Mouse (Mus musculus) liver (tissue): Measurements from ENCODE around the gene Gramd1b.

Experiments
- DNase-seq: peaks from one replicate; pipeline ENCODE4 v3.0.0-alpha.2; 2020; ENCODE audit warnings: mixed read lengths

The Gramd1b gene

DNA sequence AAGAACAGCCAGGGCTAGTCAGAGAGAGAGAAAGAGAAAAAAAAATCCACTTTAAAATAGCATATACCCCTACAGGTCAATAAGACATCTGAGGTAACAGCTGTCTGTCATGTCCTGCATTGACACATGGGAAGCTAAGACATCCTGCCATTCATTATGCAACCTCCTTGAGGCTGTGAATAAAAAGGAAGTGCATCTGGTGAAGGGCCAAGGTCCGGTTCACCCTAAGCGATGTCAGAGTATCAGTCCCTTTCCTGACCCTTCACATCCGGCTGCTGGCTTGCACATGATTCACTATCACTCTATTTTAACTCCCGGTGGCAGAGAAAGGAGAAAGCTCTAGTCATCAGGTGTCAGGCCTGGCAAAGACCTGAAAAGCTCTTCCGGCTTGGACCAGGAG, 73.7 kb downstream of the Gramd1b start:
- no peak for DNase-seq

DNA sequence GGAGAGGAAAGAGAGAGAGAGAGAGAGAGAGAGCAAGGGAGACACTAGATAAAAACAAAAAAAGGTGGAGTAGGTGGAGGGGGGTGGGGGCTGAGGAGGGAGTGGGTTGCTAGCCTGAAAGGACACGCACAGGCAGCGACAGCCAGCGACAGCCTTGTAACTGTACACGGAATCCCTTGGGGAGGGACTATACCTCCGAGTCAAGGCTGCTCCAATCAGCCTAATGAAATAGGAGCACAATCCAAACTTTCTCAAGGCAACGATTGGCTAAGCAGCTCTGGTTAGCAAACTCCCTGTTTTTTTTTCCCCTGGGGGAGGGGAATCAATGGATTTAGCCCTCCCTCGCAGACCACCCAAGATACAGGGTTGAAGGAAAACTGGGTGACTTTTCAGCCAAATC, 75.0 kb downstream of the Gramd1b start:
- peak; percentile 21 for DNase-seq

- DNase-seq, result peak; percentile 48
Observed at GRCm38 (mm10) chr9:40455336-40456185, 75.6 kb downstream of the Gramd1b start.

GRCm38 (mm10) chr9:40455020-40455335, 76.2 kb downstream of the Gramd1b start:
- DNase-seq, result no peak

DNA sequence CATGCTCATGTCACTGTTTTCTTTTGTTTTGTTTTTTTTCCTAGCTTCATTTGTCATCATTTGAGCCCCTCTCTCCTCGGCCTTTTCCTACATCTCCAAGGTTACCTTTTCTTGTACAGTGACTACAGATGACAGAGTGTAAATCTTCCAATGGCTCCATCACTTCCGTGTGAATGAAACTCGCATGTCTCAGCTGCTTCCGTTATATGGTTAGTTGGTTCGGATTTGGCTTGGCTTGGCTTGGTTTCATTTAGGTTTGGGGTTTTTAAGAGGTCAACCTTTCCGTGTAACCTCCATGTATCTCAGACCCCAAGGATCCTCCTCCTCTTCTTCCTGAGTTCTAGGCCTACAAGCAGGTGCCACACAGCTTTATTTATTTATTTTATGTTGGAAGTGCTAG, 77.3 kb downstream of the Gramd1b start:
- no peak for DNase-seq

- DNase-seq, result no peak
Observed at GRCm38 (mm10) chr9:40452208-40452607, 79.0 kb downstream of the Gramd1b start.

GRCm38 (mm10) chr9:40450776-40451175, 80.4 kb downstream of the Gramd1b start:
- DNase-seq, result no peak

GRCm38 (mm10) chr9:40450417-40450714, 80.8 kb downstream of the Gramd1b start:
- DNase-seq, result no peak

DNA sequence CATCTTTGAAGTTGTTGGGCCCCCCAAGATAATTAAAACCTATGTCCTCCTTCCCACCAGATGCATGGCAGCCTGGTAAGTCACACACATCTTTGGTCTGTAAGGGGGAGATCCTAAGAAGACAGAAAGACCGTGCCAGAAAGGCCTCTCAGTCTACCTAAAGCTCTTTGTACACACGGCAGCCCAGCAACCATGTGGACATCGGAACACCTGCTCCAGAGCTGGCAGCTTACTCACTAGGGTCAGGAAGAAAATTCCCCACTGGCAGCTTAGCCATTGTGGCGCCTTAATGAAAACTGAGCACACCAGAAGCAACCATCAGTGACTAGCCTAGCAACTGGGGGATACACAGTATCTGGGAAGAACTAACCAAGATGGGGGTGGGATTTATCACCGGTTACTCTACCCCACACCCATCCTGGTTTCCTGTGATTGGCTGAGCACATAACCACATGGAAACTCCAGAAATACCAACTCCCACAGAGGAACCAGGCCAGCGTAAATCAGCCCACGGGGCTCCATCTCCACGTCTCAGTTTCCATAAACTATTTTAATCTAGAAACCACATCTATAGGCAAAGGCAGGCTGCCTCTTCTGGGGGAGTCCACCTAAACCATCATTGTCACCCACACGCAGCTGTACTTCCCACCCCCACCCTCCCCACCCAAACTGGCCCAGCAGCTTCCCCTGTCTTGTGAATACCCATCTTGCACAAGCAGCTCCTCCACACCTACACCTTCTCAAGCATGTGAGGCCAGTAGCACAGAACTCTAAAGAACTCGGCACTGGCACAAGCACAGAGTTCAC, 81.4 kb downstream of the Gramd1b start:
- DNase-seq, result no peak

GRCm38 (mm10) chr9:40448646-40449243, 82.4 kb downstream of the Gramd1b start:
- no peak for DNase-seq

DNA sequence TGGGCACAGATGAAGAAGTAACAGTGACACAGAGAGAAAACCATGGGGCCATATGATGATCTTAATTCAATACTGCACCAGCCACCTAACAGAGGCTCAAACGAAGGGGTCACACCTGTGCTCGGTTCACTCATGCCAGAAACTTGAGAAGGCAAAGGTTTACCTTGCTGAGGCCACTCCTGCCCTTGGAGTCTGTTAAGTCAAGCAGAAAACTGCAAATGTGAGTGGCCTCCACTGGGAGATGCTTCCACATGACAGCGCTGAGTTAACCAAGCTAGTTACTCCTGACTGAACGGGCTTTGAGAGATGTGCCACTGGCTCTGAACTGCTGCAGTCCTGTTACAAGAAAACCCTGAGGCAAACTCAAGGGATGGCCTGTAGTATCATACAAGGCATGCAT, 83.9 kb downstream of the Gramd1b start:
- DNase-seq, result no peak

GRCm38 (mm10) chr9:40444961-40445360, 86.2 kb downstream of the Gramd1b start:
- no peak for DNase-seq

DNA sequence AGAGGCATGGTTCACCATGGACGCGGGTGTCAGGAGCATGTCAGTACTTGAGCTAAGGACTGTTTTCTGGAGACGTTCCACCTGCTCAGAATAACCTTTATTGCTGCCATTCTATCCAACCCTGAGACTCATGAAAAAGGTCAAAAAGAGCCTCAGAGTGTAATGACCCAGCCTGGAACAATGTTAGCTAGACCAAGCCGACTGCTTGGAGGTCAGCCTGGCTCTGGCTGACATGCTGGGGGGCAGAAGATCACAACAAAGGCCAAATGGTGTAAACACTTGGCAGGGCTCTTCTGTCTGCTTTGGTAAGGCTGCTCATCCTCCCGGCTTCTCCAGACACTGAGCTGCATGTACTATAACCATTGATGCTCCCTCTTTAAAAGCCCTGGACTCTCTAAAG, 88.4 kb downstream of the Gramd1b start:
- DNase-seq, result no peak

DNA sequence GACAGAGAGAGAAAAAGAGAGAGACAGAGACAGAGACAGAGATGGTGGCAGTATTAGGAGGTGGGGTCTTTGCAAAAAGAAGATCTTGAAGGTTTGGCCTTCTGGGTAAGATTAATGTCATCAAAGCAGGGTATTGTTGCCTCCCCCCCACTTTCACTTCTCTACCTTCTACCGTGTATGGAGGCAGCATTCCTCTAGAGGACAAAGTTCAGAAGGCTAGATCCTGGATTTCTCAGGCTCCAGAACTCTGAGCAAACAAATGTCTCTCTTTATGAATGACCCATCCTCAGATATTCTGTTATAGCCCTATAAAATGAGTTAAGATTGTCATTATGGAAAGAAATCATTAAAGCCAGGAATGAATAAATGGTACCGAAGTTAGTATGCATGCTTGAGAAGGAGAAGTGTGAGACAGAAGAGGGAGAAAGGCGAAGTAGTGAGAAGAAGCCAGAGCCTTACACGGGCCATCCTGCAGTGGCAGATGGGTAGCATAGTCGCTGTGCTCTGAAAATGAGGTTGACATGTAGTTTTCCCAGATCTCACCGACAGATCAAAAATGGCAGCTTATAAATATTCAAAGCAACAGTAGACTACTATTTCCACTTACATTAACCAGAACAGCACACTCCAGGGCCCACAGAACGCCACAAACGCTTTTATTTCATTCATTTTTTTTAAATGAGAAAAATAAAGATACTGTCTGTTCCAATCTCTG, 91.1 kb downstream of the Gramd1b start:
- DNase-seq, result no peak

DNA sequence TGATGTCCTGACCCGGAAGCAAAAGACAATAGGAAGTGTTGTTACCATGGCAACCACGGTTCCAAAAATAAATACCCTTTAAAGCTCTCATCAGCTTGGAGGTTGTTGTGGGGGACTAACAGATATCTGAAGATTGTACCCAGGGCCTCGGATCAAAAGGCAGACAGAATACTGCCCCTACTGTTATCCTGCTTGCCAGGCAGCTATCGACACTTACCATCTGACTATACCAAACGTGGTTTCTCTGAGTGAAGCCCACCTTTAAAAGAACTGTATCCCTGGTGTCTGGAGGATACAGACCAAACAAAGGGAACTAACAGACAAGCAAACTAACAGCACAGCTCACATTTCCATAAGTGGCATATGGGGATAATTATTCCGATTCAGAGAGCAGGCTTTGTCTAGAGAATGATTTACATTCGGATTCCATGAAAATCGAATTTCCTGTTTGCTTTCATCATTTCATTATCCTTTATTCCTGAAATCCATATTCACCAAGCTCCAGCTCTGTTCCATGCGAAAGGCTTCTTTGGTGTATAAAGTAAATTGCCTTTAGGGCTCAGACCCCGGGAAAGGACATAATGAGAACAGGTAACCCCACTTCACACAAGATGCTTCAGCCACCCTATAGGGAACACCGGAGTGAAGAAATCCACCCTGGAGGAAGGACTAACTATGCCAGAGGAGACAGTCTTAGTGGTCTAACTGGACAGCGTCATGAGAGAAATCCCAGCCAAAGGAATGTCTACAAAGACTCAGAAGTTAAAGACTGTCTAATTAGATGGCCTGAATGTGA, 92.3 kb downstream of the Gramd1b start:
- no peak for DNase-seq

GRCm38 (mm10) chr9:40437891-40438290, 93.3 kb downstream of the Gramd1b start:
- no peak for DNase-seq

DNA sequence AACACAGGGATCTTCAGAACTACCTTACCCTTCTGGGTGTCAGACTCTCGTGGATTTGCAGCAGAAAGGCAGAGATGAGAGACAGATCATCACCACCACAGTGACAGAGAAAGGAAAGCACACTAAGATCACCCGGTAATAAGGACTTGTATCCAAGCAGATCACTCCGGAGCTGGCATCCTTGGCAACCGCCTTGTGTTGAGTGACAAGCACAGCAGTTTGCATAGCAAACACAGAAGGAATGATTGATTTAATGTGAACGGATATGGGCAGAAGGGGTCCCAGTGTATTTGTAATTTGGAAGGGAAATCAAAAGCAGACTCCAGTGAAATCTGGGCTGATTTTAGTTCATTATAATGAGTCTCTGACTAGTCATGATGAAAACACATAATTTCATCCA, 97.9 kb downstream of the Gramd1b start:
- no peak for DNase-seq

- no peak for DNase-seq
Observed at GRCm38 (mm10) chr9:40430969-40431368, 100.2 kb downstream of the Gramd1b start.

DNA sequence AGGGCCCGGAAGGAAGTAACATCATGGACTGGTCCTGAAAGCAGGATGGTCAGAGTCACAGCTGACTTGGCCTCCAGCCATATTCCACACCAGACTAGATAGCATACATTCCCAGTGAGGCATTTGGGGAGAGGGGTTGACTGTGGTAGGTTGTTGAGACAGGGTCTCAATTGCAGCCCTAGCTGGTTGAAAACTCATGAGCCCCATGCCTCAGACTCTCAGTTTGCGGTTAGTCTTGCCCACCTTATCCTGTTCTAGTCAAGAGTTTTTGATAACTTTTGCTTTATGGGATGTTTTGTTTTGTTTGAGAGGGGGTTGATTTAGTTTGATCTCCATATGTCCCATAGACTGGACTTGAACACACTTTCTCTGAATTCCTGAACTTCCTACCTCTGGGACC, 103.5 kb downstream of the Gramd1b start:
- DNase-seq, result no peak

GRCm38 (mm10) chr9:40426282-40426964, 104.8 kb downstream of the Gramd1b start:
- DNase-seq, result no peak

GRCm38 (mm10) chr9:40424874-40425273, 106.3 kb downstream of the Gramd1b start:
- no peak for DNase-seq

- DNase-seq, result no peak
Observed at GRCm38 (mm10) chr9:40423427-40423867, 107.7 kb downstream of the Gramd1b start.
